Mouse (Mus musculus): ENCODE data around the gene Mdga2. TPM values are rescaled to one million over a fixed set of nuclear protein-coding genes. Genes with fewer than 3 reads are reported as not detected.

Gene Mdga2
- polyA plus RNA-seq, 1 experiment from 2014 or later: 1.9 TPM

DNA sequence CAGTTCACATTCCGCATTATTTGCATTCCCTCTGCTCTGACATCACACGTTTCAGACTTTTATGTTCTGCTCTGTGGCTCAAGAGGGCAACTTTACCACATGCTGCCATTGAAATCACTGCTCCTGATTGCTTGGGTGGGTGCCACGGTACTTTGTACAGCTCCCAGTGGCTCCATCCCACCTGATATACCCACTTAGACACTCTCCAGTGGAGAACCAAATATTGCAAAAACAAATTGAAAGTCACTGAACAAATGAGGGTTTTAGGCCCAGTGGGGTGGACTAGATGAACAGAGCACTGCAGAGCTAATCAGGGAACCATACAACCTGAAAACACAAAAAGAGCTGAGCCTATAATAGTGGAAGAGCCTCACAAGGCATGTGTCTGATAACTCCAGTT lies 268.2 kb downstream of the Mdga2 start:
- 68% methylated on average over 3 of the region's 3 CpGs for WGBS
- no peak for ATAC-seq (ENCODE audit: low FRiP score, low TSS enrichment)
- no peaks in the 10 kb centered on the region for H3K27me3 ChIP-seq (ENCODE audit: insufficient read depth, low read length)

DNA sequence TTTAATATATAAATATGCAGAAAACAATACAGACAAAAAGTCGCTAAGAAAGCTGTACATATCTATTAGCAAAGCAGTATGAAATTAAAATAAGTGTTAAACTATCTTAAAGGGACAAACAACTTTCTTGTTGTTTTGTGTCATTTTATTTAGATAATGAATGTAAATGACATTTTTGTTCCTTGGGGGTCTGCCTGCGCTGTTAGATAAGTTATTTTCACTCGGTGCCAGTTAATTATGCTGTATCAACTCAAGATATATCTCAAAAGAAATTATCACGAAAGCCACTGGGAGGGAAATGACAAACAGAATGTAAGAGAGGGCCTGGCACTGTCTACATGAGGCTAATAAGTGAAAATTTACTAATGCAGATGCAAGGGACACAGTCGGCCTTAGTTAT lies 306.6 kb downstream of the Mdga2 start:
- Histone ChIP-seq H3K4me3 (ENCODE audit: low read length) (no peak overlapping the region), H3K36me3 (ENCODE audit: insufficient read depth, low read length) (no peaks in the 10 kb centered on the region), H3K4me1 (ENCODE audit: insufficient read depth, low read length) (no peaks in the 10 kb centered on the region), H3K9ac (replicated peaks; ENCODE audit: low read length) (no peak overlapping the region), H3K27ac (ENCODE audit: low read length) (no peak overlapping the region), H3K4me2 (replicated peaks; ENCODE audit: low read depth, low read length) (no peak overlapping the region), H3K9me3 (ENCODE audit: low read length) (no peaks in the 10 kb centered on the region), H3K27me3 (ENCODE audit: insufficient read depth, low read length) (no peaks in the 10 kb centered on the region)
- 93% methylated on average over 5 of the region's 5 CpGs for WGBS
- no peak for ATAC-seq (ENCODE audit: low FRiP score, low TSS enrichment)

More for the DNA sequence above, 268.2 kb downstream of the Mdga2 start:
- Histone ChIP-seq H3K9me3 (ENCODE audit: low read length) (no peaks in the 10 kb centered on the region), H3K4me1 (ENCODE audit: insufficient read depth, low read length) (no peaks in the 10 kb centered on the region), H3K4me3 (ENCODE audit: low read length) (no peak overlapping the region), H3K9ac (replicated peaks; ENCODE audit: low read length) (no peak overlapping the region), H3K36me3 (ENCODE audit: insufficient read depth, low read length) (no peaks in the 10 kb centered on the region), H3K27ac (ENCODE audit: low read length) (no peak overlapping the region), H3K4me2 (replicated peaks; ENCODE audit: low read depth, low read length) (no peak overlapping the region)

DNA sequence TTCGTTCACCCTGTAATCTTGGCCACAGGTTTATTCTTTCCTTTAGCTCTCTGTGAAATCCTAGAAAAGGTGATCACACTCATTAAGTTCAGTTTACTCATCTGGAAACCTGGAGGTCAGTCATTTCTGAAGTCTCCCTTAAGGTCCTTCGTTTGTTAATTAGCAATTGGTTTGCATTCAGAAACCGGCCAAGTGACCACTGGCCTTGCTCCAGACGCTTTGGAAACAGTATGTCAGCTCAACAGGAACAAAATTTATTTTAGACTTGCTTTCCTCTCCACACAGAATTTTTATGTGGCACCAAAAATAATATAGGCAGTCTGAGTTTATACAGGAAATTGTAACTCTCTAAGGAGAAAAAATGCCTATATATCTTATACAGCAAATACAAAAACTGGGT lies 323.0 kb downstream of the Mdga2 start:
- Histone ChIP-seq H3K4me3 (ENCODE audit: low read length) (no peak overlapping the region), H3K27ac (ENCODE audit: low read length) (no peak overlapping the region), H3K4me1 (ENCODE audit: insufficient read depth, low read length) (no peaks in the 10 kb centered on the region), H3K27me3 (ENCODE audit: insufficient read depth, low read length) (no peaks in the 10 kb centered on the region), H3K4me2 (replicated peaks; ENCODE audit: low read depth, low read length) (no peak overlapping the region), H3K9ac (replicated peaks; ENCODE audit: low read length) (no peak overlapping the region), H3K36me3 (ENCODE audit: insufficient read depth, low read length) (no peaks in the 10 kb centered on the region), H3K9me3 (ENCODE audit: low read length) (no peaks in the 10 kb centered on the region)
- 50% methylated on average over 4 of the region's 4 CpGs for WGBS
- no peak for ATAC-seq (ENCODE audit: low FRiP score, low TSS enrichment)

DNA sequence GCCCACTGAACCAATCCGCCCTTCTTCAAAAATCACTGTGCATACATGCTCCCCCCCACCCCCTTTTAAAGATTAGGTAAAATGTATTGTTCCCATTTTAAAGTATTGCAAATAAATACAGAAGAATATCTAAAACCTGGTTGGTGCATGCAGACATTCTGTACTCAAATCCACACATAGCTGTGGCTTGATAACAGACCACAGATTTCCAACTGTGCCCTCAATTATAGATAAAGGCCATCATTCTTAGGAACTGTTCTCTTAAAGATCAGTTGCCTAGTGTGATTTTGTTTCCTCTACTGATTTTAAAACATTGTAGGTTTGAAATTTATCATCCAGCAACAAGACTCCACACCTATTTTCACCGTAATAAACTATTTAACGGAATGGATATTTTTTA lies 325.6 kb downstream of the Mdga2 start:
- no peaks in the 10 kb centered on the region for H3K9me3 ChIP-seq (ENCODE audit: low read length)
- no peak overlapping the region for H3K27ac ChIP-seq (ENCODE audit: low read length)
- H3K4me1 ChIP-seq (ENCODE audit: insufficient read depth, low read length): no peaks in the 10 kb centered on the region
- H3K36me3 ChIP-seq (ENCODE audit: insufficient read depth, low read length): no peaks in the 10 kb centered on the region
- no peaks in the 10 kb centered on the region for H3K27me3 ChIP-seq (ENCODE audit: insufficient read depth, low read length)
- no peak overlapping the region for H3K9ac ChIP-seq (replicated peaks; ENCODE audit: low read length)
- WGBS: 95% methylated on average over 3 of the region's 3 CpGs
- H3K4me2 ChIP-seq (replicated peaks; ENCODE audit: low read depth, low read length): no peak overlapping the region
- no peak overlapping the region for H3K4me3 ChIP-seq (ENCODE audit: low read length)
- no peak for ATAC-seq (ENCODE audit: low FRiP score, low TSS enrichment)

DNA sequence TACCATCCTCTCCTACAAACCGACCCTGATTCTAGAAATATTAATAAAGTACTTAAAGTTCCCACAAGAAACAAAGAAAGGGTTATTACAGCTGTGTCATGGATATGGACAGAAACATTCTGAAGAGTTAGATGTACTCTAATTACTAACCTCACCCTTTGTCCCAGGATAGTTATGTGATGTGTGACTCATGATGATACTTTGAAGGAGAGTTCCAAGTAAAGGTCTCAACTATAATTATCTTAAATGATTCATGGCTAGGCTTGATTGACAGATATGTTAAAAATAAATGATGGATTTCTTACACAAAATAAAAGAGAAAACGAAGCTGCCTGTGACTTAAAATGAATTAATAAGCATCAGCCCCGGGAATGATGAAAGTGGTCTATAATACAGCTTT lies 332.1 kb downstream of the Mdga2 start:
- Histone ChIP-seq H3K4me3 (ENCODE audit: low read length) (no peak overlapping the region), H3K27me3 (ENCODE audit: insufficient read depth, low read length) (no peaks in the 10 kb centered on the region), H3K27ac (ENCODE audit: low read length) (no peak overlapping the region), H3K9ac (replicated peaks; ENCODE audit: low read length) (no peak overlapping the region), H3K36me3 (ENCODE audit: insufficient read depth, low read length) (no peaks in the 10 kb centered on the region), H3K4me2 (replicated peaks; ENCODE audit: low read depth, low read length) (no peak overlapping the region), H3K4me1 (ENCODE audit: insufficient read depth, low read length) (no peaks in the 10 kb centered on the region), H3K9me3 (ENCODE audit: low read length) (no peaks in the 10 kb centered on the region)
- 76% methylated on average over 3 of the region's 3 CpGs for WGBS
- ATAC-seq (ENCODE audit: low FRiP score, low TSS enrichment): no peak

DNA sequence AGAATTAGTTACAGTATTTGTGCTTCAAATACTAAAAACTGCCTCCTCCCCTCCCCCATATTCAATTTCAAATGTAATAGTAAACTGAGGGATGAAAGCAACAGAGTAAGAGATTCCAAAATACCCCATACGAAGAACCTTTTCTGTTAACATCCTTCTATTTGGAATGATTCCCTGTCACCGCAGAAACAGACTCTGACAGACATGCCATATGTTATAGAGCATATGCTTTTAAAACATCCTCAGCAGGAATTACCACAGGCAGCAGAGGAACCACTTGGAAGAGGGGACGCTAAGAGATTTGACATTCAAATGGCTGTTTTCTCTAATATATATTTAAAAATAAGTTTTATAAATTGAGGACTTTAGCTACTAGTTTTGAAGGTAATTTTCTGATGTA lies 333.1 kb downstream of the Mdga2 start:
- ATAC-seq (ENCODE audit: low FRiP score, low TSS enrichment): no peak
- Histone ChIP-seq H3K4me1 (ENCODE audit: insufficient read depth, low read length) (no peaks in the 10 kb centered on the region), H3K27me3 (ENCODE audit: insufficient read depth, low read length) (no peaks in the 10 kb centered on the region), H3K27ac (ENCODE audit: low read length) (no peak overlapping the region), H3K9ac (replicated peaks; ENCODE audit: low read length) (no peak overlapping the region), H3K4me3 (ENCODE audit: low read length) (no peak overlapping the region), H3K36me3 (ENCODE audit: insufficient read depth, low read length) (no peaks in the 10 kb centered on the region), H3K4me2 (replicated peaks; ENCODE audit: low read depth, low read length) (no peak overlapping the region), H3K9me3 (ENCODE audit: low read length) (no peaks in the 10 kb centered on the region)
- 80% methylated on average over 3 of the region's 3 CpGs for WGBS

DNA sequence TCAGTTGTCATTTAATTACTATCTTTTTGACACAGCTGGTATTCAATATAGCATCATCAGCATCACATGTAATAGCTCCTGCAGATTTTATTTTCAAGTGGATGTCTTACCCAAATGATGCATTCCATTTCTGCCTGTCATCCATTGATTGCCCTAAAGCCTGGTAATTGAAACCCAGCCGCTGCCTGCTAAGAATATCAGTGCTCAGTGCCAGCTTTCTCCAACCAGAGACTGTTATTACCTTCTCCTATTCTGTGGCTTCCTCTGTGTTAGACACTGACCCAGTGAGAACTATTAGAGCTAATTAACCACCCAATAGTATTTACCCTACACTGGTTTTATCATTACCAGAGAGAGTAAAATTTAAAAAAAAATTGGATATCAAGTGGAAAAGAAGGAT lies 333.7 kb downstream of the Mdga2 start:
- 79% methylated on average over 1 of the region's 1 CpGs for WGBS
- Histone ChIP-seq H3K36me3 (ENCODE audit: insufficient read depth, low read length) (no peaks in the 10 kb centered on the region), H3K4me3 (ENCODE audit: low read length) (no peak overlapping the region), H3K4me1 (ENCODE audit: insufficient read depth, low read length) (no peaks in the 10 kb centered on the region), H3K4me2 (replicated peaks; ENCODE audit: low read depth, low read length) (no peak overlapping the region), H3K27ac (ENCODE audit: low read length) (no peak overlapping the region), H3K27me3 (ENCODE audit: insufficient read depth, low read length) (no peaks in the 10 kb centered on the region), H3K9me3 (ENCODE audit: low read length) (no peaks in the 10 kb centered on the region), H3K9ac (replicated peaks; ENCODE audit: low read length) (no peak overlapping the region)
- ATAC-seq (ENCODE audit: low FRiP score, low TSS enrichment): no peak

DNA sequence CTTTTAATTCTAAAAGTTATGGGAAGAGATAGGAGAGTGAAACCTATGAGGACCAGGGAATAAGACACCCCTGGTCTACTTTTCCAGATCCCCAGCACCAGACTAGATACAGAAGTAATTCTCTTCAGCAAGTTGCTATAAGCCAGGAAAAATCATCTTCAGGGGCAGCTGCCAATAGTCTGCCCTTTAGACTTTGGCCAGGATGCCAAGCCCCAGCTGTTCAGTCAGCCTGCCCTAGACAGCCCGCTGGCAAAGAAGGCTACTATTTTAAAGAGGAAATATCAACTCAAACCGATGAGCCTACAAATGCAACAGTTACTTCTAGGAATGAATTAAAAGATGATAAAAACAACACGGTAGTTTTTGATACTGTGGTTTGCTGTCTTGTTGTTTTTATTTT lies 356.1 kb downstream of the Mdga2 start:
- H3K9ac ChIP-seq (replicated peaks; ENCODE audit: low read length): no peak overlapping the region
- no peaks in the 10 kb centered on the region for H3K9me3 ChIP-seq (ENCODE audit: low read length)
- ATAC-seq (ENCODE audit: low FRiP score, low TSS enrichment): no peak
- H3K27ac ChIP-seq (ENCODE audit: low read length): no peak overlapping the region
- H3K4me3 ChIP-seq (ENCODE audit: low read length): no peak overlapping the region
- H3K36me3 ChIP-seq (ENCODE audit: insufficient read depth, low read length): no peaks in the 10 kb centered on the region
- no peaks in the 10 kb centered on the region for H3K27me3 ChIP-seq (ENCODE audit: insufficient read depth, low read length)
- WGBS: 87% methylated on average over 3 of the region's 3 CpGs
- no peaks in the 10 kb centered on the region for H3K4me1 ChIP-seq (ENCODE audit: insufficient read depth, low read length)
- H3K4me2 ChIP-seq (replicated peaks; ENCODE audit: low read depth, low read length): no peak overlapping the region

DNA sequence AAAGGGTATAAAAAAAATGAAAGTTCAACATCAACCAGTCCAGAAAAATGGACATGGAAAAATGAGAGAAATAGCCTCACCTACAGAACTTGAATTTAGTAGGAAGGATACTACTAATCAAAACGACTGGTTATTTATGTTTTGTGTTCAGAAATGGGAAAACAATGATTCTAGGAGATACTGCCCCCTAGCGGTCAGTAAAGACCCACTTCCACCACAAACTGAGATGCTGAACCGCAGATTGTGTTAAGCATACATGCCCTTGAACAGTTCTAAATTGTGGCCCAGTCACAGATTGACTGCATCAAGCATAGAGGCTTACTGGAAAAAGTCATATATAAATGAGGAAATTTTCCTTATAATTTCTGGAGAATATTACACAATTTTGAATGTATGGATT lies 369.2 kb downstream of the Mdga2 start:
- no peaks in the 10 kb centered on the region for H3K27me3 ChIP-seq (ENCODE audit: insufficient read depth, low read length)
- no peaks in the 10 kb centered on the region for H3K9me3 ChIP-seq (ENCODE audit: low read length)
- no peak overlapping the region for H3K27ac ChIP-seq (ENCODE audit: low read length)
- no peak for ATAC-seq (ENCODE audit: low FRiP score, low TSS enrichment)
- H3K4me2 ChIP-seq (replicated peaks; ENCODE audit: low read depth, low read length): no peak overlapping the region
- 18% methylated on average over 3 of the region's 3 CpGs for WGBS
- no peak overlapping the region for H3K9ac ChIP-seq (replicated peaks; ENCODE audit: low read length)
- H3K36me3 ChIP-seq (ENCODE audit: insufficient read depth, low read length): no peaks in the 10 kb centered on the region
- no peaks in the 10 kb centered on the region for H3K4me1 ChIP-seq (ENCODE audit: insufficient read depth, low read length)
- H3K4me3 ChIP-seq (ENCODE audit: low read length): no peak overlapping the region

DNA sequence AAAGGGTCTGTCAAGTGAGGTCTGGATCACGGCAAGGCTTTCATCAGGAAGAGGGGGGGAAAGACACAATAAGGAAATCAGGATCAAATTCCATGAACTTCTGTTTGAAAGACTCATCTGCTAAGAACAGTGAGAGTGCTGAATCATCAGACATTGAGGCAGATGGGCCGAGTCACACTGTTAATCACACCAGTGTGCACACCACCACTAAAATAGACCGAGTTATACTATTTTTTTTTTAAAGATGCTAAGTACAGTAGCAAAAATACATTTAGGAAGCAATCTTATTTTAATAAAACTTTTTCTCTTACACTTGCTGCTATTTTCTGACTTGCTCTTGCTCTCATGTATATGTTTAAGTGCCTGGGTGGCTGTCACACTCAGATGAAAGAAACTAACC lies 382.0 kb downstream of the Mdga2 start:
- Histone ChIP-seq H3K4me2 (replicated peaks; ENCODE audit: low read depth, low read length) (no peak overlapping the region), H3K9ac (replicated peaks; ENCODE audit: low read length) (no peak overlapping the region), H3K27ac (ENCODE audit: low read length) (no peak overlapping the region), H3K4me1 (ENCODE audit: insufficient read depth, low read length) (no peaks in the 10 kb centered on the region), H3K4me3 (ENCODE audit: low read length) (no peak overlapping the region), H3K9me3 (ENCODE audit: low read length) (no peaks in the 10 kb centered on the region), H3K27me3 (ENCODE audit: insufficient read depth, low read length) (no peaks in the 10 kb centered on the region), H3K36me3 (ENCODE audit: insufficient read depth, low read length) (no peaks in the 10 kb centered on the region)
- no peak for ATAC-seq (ENCODE audit: low FRiP score, low TSS enrichment)
- WGBS: 40% methylated on average over 3 of the region's 3 CpGs

DNA sequence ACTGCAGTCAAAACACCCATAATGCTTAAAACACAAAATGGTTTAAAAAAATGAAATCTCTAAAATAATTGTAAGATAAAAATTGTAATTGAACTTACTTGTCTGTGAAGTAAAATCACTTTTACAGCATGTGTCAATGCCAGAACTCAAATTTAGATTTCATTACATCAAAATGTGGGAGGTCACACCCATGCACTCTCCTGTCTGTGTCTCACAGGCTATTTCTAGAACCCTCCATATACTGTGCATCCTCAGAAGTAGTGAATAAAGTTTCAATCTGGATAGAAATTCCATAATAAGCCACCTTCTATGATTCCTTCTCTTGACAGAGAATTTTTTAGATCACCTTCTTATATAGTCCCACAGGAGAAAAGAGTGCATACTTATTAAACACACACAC lies 466.7 kb downstream of the Mdga2 start:
- Histone ChIP-seq H3K27me3 (ENCODE audit: insufficient read depth, low read length) (no peaks in the 10 kb centered on the region), H3K4me2 (replicated peaks; ENCODE audit: low read depth, low read length) (no peak overlapping the region), H3K27ac (ENCODE audit: low read length) (no peak overlapping the region), H3K4me1 (ENCODE audit: insufficient read depth, low read length) (no peaks in the 10 kb centered on the region), H3K36me3 (ENCODE audit: insufficient read depth, low read length) (no peaks in the 10 kb centered on the region), H3K9ac (replicated peaks; ENCODE audit: low read length) (no peak overlapping the region), H3K4me3 (ENCODE audit: low read length) (no peak overlapping the region), H3K9me3 (ENCODE audit: low read length) (no peaks in the 10 kb centered on the region)
- ATAC-seq (ENCODE audit: low FRiP score, low TSS enrichment): no peak
